Mouse (Mus musculus) cortical plate, adult 2 months (tissue): ENCODE results near the gene Pdrg1. TPM values are rescaled to one million over a fixed set of nuclear protein-coding genes. Genes with fewer than 3 reads are reported as not detected.

Experiments used
- H3K27ac ChIP-seq: fragments of 200-500 bp; 2 replicates; pipeline ENCODE4 v1.5.1; 2012; ENCODE audit warnings: low read length, control low read depth, inconsistent platforms; ENCODE audit not compliant: insufficient read depth
- H3K4me1 ChIP-seq: fragments of 200-500 bp; 2 replicates; pipeline ENCODE4 v1.6.1; 2011; ENCODE audit warnings: low read length; ENCODE audit not compliant: control insufficient read depth, insufficient read depth
- H3K4me3 ChIP-seq: fragments of 200-500 bp; 2 replicates; pipeline ENCODE4 v1.5.1; 2011; ENCODE audit warnings: mild to moderate bottlenecking, low read length, control low read depth; ENCODE audit not compliant: insufficient read depth
- CTCF ChIP-seq: fragments of 200-500 bp; IDR thresholded peaks from 2 replicates; pipeline ENCODE4 v1.5.1; 2011; ENCODE audit warnings: mild to moderate bottlenecking, control low read depth, low read length; ENCODE audit not compliant: insufficient read depth; ENCODE audit errors: extremely low read depth
- POLR2A ChIP-seq: fragments of 200-500 bp; IDR thresholded peaks from 2 replicates; pipeline ENCODE4 v1.6.1; 2011; ENCODE audit warnings: mild to moderate bottlenecking, low read length, control low read depth; ENCODE audit not compliant: insufficient read depth; ENCODE audit errors: extremely low read depth
- polyA plus RNA-seq: library from polyadenylated mRNA; depleted of rRNA; stranded (reverse); fragments of >200 nt; gene quantifications from 2 replicates; pipeline ENCODE4 v1.2.3, GENCODE M21; 2012; rRNA removed

Pdrg1 gene
- polyA plus RNA-seq, 1 experiment, result 88.8 TPM

DNA sequence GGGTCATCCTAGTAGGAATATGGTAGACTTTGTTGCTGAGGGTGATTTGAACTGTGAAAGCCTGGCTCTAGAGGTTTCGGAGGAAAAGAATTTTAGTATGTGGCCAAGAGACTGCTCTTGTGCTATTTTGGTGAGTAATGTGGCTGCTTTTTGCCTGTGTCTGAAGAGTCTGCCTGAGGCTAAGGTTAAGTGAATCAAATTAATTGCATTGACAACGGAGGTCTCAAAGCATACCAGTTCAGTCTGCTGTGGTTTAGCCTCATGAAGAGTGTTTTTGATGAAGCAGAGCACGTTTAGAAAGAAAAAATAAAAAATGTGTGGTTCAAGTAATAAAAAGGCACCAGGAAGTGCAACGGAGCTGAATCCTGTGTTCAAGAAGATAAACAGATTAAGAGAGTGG lies 49.7 kb downstream of the Pdrg1 start:
- no peak for TF ChIP-seq POLR2A
- TF ChIP-seq CTCF, result no peak
- Histone ChIP-seq H3K4me3 (no peak overlapping the region), H3K4me1 (no peaks in the 10 kb centered on the region), H3K27ac (no peak overlapping the region)

GRCm38 (mm10) chr2:152962091-152962793 lies 53.0 kb downstream of the Pdrg1 start, which contains the start of gene Ttll9:
Gene Ttll9 (plus strand): TSS chr2:152962485.
- no peaks in the 10 kb centered on the region for H3K4me1 ChIP-seq
- no peak within 1 kb of the TSS for H3K27ac ChIP-seq
- H3K4me3 ChIP-seq, result peak within 1 kb of the TSS; percentile 35
- TF ChIP-seq CTCF, result no peak
- TF ChIP-seq POLR2A, result no peak

Other genes starting within 250 kb of the Pdrg1 start
- 99.2 and 105 TPM in 2 replicates for gene Bcl2l1, start 183.7 kb downstream of the Pdrg1 start, polyA plus RNA-seq
- gene Tpx2, start 167.5 kb downstream of the Pdrg1 start, polyA plus RNA-seq, result 1.5 and 1.8 TPM in 2 replicates
- not detected in 2 replicates for gene Mylk2, start 104.1 kb downstream of the Pdrg1 start, polyA plus RNA-seq
- gene Foxs1, start 82.2 kb downstream of the Pdrg1 start, polyA plus RNA-seq, result 1.0 and 1.4 TPM in 2 replicates
- gene Dusp15, start 63.7 kb downstream of the Pdrg1 start, polyA plus RNA-seq, result 37.7 and 40.7 TPM in 2 replicates
- gene Ttll9, start 52.9 kb downstream of the Pdrg1 start, polyA plus RNA-seq, result 1.7 and 2.0 TPM in 2 replicates
- gene Xkr7, start 16.4 kb upstream of the Pdrg1 start, polyA plus RNA-seq, result 1.4 and 1.9 TPM in 2 replicates
- gene Ccm2l, start 50.5 kb upstream of the Pdrg1 start, polyA plus RNA-seq, result 11.7 and 13.2 TPM in 2 replicates
- 3.4 and 3.7 TPM in 2 replicates for gene Hck, start 93.0 kb upstream of the Pdrg1 start, polyA plus RNA-seq
- 68.4 and 70.5 TPM in 2 replicates for gene Tm9sf4, start 145.9 kb upstream of the Pdrg1 start, polyA plus RNA-seq
- 27.4 and 28.4 TPM in 2 replicates for gene Tspyl3, start 210.0 kb upstream of the Pdrg1 start, polyA plus RNA-seq
- 3.5 and 3.7 TPM in 2 replicates for gene Plagl2, start 226.0 kb upstream of the Pdrg1 start, polyA plus RNA-seq
- gene Pofut1, start 226.1 kb upstream of the Pdrg1 start, polyA plus RNA-seq, result 17.9 and 19.3 TPM in 2 replicates